Mouse (Mus musculus) lung, postnatal 0 days (tissue): ENCODE data around the gene Hes5. TPM values are rescaled to one million over a fixed set of nuclear protein-coding genes. Genes with fewer than 3 reads are reported as not detected.

Experiments used
- ATAC-seq: fragments of 200-750 bp; cut with Nextera tagmentation; 2 replicates; pipeline ENCODE4 v1.8.0; 2017; ENCODE audit warnings: moderate library complexity
- DNase-seq: peaks from one replicate; pipeline ENCODE4 v3.0.0-alpha.2; 2016; ENCODE audit warnings: low spot score
- H3K27ac ChIP-seq: fragments of 300-500 bp; sonication (generic); 2 replicates; pipeline ENCODE4 v1.5.1; 2014; ENCODE audit warnings: antibody characterized with exemption, mild to moderate bottlenecking, low read length, mixed read lengths
- H3K27me3 ChIP-seq: fragments of 300-500 bp; sonication (generic); replicated peaks from 2 replicates; pipeline ENCODE4 v1.6.1; 2014; ENCODE audit warnings: low read length, mixed read lengths; ENCODE audit not compliant: insufficient read depth
- H3K36me3 ChIP-seq: fragments of 300-500 bp; sonication (generic); 2 replicates; pipeline ENCODE4 v1.6.1; 2014; ENCODE audit warnings: low read length, mixed read lengths; ENCODE audit not compliant: insufficient read depth
- H3K4me1 ChIP-seq: fragments of 300-500 bp; sonication (generic); 2 replicates; pipeline ENCODE4 v1.6.1; 2014; ENCODE audit warnings: antibody characterized with exemption, low read depth, low read length, mixed read lengths; ENCODE audit not compliant: insufficient read depth
- H3K4me2 ChIP-seq: fragments of 300-500 bp; sonication (generic); replicated peaks from 2 replicates; pipeline ENCODE4 v1.6.1; 2014; ENCODE audit warnings: low read depth, mild to moderate bottlenecking, low read length, moderate library complexity, mixed read lengths
- H3K4me3 ChIP-seq: fragments of 300-500 bp; sonication (generic); 2 replicates; pipeline ENCODE4 v1.5.1; 2014; ENCODE audit warnings: low read depth, low read length
- H3K9ac ChIP-seq: fragments of 300-500 bp; sonication (generic); replicated peaks from 2 replicates; pipeline ENCODE4 v1.6.1; 2014; ENCODE audit warnings: low read depth, mild to moderate bottlenecking
- H3K9me3 ChIP-seq: fragments of 300-500 bp; sonication (generic); 2 replicates; pipeline ENCODE4 v1.6.1; 2016; ENCODE audit warnings: low read length, mixed read lengths
- CTCF ChIP-seq: IDR thresholded peaks from 2 replicates; pipeline ENCODE4 v1.5.1; 2016; ENCODE audit warnings: antibody characterized with exemption, mild to moderate bottlenecking
- EP300 ChIP-seq: IDR thresholded peaks from 2 replicates; pipeline ENCODE4 v1.6.1; 2016; ENCODE audit warnings: antibody characterized with exemption, mild to moderate bottlenecking, control low read depth
- WGBS: fragments of 180-500 bp; shearing (Covaris S2); extraction: QIAGEN DNeasy Blood & Tissue Kit; methylation state at CpG from one replicate; pipeline ENCODE4 v1.1.7; 2014; 5-methylcytosine and 5-hydroxymethylcytosine counted together
- polyA plus RNA-seq: library from polyadenylated mRNA; unstranded; fragments of >200 nt; fragmentation: Nextera tagmentation; extraction: Ambion mirVana; gene quantifications from 2 replicates; pipeline ENCODE4 v1.2.1, GENCODE M21; 2015

The Hes5 gene
- polyA plus RNA-seq, 1 experiment from 2014 or later, result 0.10 TPM

DNA sequence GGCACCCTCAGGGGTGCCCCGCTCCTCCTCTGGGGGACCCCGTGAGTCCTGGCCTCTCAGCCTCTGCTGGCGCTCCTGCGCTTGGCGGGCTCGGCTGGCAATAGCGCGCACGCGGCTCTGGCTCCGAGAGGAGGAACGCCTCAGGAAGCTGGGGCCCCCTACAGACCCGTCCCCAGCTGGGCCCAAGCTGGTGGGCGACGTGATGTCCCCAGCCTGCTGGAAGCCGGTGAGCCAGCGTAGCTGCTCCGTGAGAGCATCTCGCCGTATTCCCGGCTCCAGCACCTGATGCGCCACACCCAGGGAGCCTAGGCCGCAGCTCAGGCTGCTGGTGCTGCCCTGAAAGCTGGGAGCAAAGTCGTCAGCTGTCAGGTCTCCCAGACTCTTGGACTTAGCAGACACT is 23.0 kb downstream of the Hes5 start:
- Histone ChIP-seq H3K36me3 (peaks cover 17% of the 10 kb centered on the region; the same call in 1 of the 2 replicates), H3K4me1 (no peaks in the 10 kb centered on the region), H3K27me3 (no peaks in the 10 kb centered on the region), H3K9ac (no peak overlapping the region), H3K27ac (no peak overlapping the region), H3K4me2 (no peak overlapping the region), H3K9me3 (no peaks in the 10 kb centered on the region), H3K4me3 (no peak overlapping the region)
- 50% methylated on average over 24 of the region's 24 CpGs for WGBS
- TF ChIP-seq CTCF (no peak), EP300 (no peak)
- ATAC-seq, result no peak
- DNase-seq, result no peak

DNA sequence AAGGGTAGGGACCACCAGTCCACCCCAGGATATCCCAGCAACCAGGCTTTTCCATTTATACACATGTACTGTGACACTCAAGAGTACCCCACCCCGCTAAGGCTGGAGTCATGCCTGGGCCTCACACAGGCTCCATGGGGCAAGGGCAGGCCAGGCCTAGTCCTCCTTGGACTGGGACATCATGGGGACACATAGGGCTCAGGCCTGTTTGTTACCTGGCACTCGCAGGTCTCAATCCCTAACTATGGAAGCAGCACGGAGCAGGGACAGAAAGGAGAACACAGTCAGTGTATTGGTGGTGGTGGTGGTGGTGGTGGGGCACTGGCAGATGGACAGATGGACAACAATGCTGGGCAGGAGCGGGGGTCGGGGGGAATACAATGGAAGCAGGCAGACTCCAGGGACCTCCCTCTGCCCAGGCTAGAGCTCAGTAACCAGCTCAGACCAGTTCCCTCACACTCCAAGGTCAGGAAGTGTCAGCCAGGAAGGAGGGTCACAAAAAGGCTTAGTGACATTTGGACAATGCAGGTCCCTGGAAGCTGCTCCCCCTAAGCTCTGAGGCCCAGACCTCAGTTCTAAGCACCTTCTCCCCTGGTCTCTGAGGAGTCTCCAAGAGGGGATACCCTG is 24.5 kb downstream of the Hes5 start:
- no peak overlapping the region for H3K4me2 ChIP-seq
- WGBS, result 75% methylated on average over 5 of the region's 5 CpGs

DNA sequence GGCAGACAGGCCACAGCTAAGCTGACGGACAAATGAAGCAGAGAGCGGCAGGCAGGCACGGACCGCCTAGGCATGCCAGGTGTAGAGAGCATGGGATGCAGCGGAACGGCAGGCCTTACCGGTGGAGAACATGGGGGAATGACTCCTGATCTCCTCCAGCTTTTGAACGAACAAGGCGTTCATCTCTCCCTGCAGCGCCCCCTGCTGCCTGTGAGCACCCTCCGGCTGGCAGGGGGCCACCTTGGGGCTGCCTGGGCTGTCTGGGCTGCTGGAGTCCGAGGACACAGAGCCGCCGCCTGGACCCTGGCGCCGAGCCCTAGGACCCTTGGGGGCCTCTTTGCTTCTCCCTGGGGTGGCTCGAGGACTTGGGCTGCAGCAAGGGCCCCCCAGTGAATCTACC is 25.4 kb downstream of the Hes5 start:
- 16% methylated on average over 13 of the region's 17 CpGs for WGBS
- H3K4me2 ChIP-seq, result no peak overlapping the region
- no peaks in the 10 kb centered on the region for H3K4me1 ChIP-seq
- no peaks in the 10 kb centered on the region for H3K27me3 ChIP-seq
- H3K9me3 ChIP-seq, result no peaks in the 10 kb centered on the region
- TF ChIP-seq CTCF (peak; percentile 81), EP300 (no peak)
- H3K9ac ChIP-seq, result no peak overlapping the region
- H3K4me3 ChIP-seq, result no peak overlapping the region
- no peaks in the 10 kb centered on the region for H3K36me3 ChIP-seq
- DNase-seq, result peak; percentile 81
- ATAC-seq, result peak; percentile 40
- H3K27ac ChIP-seq, result no peak overlapping the region

More for the DNA sequence above, 24.5 kb downstream of the Hes5 start:
- no peaks in the 10 kb centered on the region for H3K4me1 ChIP-seq
- DNase-seq, result no peak
- no peaks in the 10 kb centered on the region for H3K9me3 ChIP-seq
- H3K27ac ChIP-seq, result no peak overlapping the region
- H3K9ac ChIP-seq, result no peak overlapping the region
- ATAC-seq, result no peak
- no peaks in the 10 kb centered on the region for H3K27me3 ChIP-seq
- no peak overlapping the region for H3K4me3 ChIP-seq
- TF ChIP-seq EP300 (no peak), CTCF (no peak)
- peaks cover 5% of the 10 kb centered on the region; the same call in 1 of the 2 replicates for H3K36me3 ChIP-seq

DNA sequence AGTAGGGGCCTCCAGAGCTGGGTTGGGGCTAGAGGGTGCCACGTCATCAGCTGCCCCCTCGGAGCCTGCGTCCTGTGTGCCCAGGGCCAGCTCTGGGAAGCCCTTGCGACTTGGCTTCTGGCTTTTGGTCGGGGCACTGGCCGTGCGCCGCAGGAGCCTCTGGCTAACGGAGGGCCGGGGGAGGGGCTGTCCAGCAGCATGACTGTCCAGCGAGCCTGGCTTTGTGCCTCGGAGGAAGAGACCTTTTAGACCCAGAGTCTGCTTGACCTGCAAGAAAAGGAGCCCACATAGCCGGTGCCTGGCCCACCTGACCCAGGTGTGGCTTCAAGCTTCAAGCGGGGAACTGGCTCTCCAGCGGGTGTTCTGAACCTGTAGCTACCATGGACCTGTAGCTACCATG is 26.0 kb downstream of the Hes5 start:
- Histone ChIP-seq H3K4me1 (no peaks in the 10 kb centered on the region), H3K4me3 (no peak overlapping the region), H3K27ac (no peak overlapping the region), H3K9me3 (no peaks in the 10 kb centered on the region), H3K36me3 (no peaks in the 10 kb centered on the region), H3K9ac (no peak overlapping the region), H3K27me3 (no peaks in the 10 kb centered on the region), H3K4me2 (no peak overlapping the region)
- 73% methylated on average over 15 of the region's 15 CpGs for WGBS
- TF ChIP-seq EP300 (no peak), CTCF (no peak)
- ATAC-seq, result no peak
- DNase-seq, result no peak

DNA sequence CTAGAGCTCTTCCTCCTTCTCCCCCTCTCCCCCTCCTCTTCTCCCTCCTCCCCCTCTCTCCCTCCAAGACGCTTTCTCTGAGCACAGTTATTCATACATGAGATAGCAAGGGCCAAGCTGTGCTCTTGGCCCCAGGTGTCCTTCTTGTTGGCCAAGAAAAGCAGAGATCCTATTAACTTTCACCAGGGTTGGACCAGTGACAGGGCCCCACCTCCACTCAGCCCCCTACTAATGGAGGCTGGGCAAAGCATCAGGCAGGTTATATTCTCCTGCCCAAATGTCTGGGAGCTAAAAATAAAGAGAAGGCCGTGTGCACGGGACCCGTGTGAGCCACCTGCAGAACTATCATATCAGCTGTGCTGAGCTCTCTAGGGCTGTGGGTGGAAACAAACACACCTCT is 34.2 kb downstream of the Hes5 start:
- no peak overlapping the region for H3K9ac ChIP-seq
- H3K4me3 ChIP-seq, result no peak overlapping the region
- TF ChIP-seq EP300 (no peak), CTCF (no peak)
- DNase-seq (no peak), ATAC-seq (no peak)
- H3K27me3 ChIP-seq, result no peaks in the 10 kb centered on the region
- no peaks in the 10 kb centered on the region for H3K9me3 ChIP-seq
- no peaks in the 10 kb centered on the region for H3K4me1 ChIP-seq
- no peak overlapping the region for H3K4me2 ChIP-seq
- no peak overlapping the region for H3K27ac ChIP-seq
- WGBS, result 72% methylated on average over 4 of the region's 4 CpGs
- H3K36me3 ChIP-seq, result no peaks in the 10 kb centered on the region

DNA sequence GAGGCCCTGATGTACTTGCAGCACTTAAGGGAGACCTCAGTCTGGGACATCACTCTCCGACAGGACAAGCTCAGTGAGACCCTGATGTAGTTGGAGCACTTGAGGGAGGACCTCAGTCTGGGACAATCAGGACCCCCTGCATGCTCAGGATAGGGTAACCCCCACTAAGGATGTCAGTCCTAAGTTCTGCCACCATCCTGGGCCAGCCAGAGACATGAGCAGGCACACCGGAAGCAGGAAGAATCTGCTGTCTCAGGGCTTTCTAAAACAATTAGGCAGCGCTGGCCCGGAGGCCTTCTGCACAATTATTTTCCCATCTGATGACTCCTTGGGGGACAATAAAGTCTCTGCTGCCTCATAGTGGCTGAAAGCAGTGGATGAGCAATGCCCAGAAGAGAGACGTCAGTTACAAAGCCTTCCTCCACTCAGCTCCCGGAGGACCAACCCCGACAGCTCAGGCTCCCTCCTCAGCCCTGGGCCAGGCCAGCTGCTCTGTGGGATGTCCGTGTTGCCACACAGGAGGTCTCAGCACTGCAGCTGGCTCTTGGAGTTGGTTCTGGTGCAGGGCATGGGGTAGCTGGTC is 35.9 kb downstream of the Hes5 start:
- ATAC-seq, result peak; percentile 25
- H3K27me3 ChIP-seq, result no peaks in the 10 kb centered on the region
- H3K4me3 ChIP-seq, result no peak overlapping the region
- no peak overlapping the region for H3K27ac ChIP-seq
- no peak overlapping the region for H3K9ac ChIP-seq
- H3K4me2 ChIP-seq, result no peak overlapping the region
- TF ChIP-seq CTCF, result peak; percentile 46
- no peak for TF ChIP-seq EP300
- H3K36me3 ChIP-seq, result no peaks in the 10 kb centered on the region
- 45% methylated on average over 8 of the region's 8 CpGs for WGBS
- H3K4me1 ChIP-seq, result no peaks in the 10 kb centered on the region; the same call in 1 of the 2 replicates
- no peaks in the 10 kb centered on the region for H3K9me3 ChIP-seq
- DNase-seq, result peak; percentile 17
